Mouse (Mus musculus) naive thymus-derived CD4-positive, alpha-beta T cell, adult 5 months (primary cell): ENCODE measurements around the gene Bola1. TPM values are rescaled to one million over a fixed set of nuclear protein-coding genes. Genes with fewer than 3 reads are reported as not detected.

Experiments used
- polyA plus RNA-seq: library from polyadenylated mRNA; unstranded; fragments of 100-300 nt; shearing (Covaris generic); gene quantifications from one replicate; pipeline ENCODE4 v1.2.1, GENCODE M21; 2017

Bola1 gene
- 16.8 TPM for polyA plus RNA-seq

DNA sequence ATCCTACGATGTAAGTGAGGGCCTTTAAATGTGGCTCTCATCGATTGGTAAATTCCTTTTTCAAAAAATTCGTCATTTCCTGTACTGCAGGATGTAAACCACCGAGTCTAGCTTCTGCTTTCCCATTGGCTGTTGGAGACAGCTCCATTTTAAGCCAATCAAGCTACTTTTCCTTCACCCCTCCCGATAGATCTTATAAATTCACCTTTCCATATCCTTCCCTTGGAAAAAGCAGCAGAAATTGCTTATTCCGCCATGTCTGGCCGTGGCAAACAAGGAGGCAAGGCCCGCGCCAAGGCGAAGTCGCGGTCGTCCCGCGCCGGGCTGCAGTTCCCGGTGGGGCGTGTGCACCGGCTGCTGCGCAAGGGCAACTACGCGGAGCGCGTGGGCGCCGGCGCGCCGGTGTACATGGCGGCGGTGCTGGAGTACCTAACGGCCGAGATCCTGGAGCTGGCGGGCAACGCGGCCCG is at the start of gene Bola1, which contains the start of gene Hist2h2ab:
Gene Bola1, minus strand, starts transcription at position 49 of the 470 bp plus-strand sequence.
Gene Hist2h2ab, plus strand, starts transcription at position 205 of the 470 bp plus-strand sequence.

DNA sequence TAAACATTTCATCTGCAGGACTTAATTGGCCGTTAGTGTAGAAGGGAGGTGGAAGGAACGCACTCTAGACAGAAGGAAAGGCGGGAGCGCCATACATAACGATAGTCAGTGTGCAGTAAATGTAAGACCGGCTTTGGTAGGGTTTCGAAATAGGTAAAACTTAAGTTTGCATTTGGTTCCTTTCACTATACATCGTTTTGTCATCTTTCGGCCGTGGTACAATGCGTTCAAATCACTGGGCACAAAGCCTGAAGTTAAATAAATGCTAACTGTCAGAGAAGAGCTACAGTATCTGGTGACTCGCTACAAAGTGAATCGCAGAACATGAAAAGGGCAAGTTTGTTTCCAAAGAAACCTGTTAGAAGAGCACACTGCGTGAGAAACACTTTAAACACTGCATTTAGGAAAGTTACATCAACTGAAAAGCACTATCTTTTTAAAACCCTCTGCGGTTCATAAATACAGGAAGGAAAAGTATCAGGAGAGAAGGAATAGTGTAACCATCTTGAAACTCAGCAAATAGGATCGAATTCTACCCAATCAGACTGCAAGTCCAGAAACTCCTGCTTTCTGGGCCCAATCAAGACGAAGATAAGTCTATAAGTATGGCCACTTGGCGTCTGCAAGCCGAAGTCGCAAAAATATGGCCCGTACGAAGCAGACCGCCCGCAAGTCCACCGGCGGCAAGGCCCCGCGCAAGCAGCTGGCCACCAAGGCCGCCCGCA is 48.7 kb upstream of the Bola1 start, which contains the start of gene Hist2h3b:
Gene Hist2h3b, plus strand, starts transcription at position 604 of the 725 bp plus-strand sequence.

DNA sequence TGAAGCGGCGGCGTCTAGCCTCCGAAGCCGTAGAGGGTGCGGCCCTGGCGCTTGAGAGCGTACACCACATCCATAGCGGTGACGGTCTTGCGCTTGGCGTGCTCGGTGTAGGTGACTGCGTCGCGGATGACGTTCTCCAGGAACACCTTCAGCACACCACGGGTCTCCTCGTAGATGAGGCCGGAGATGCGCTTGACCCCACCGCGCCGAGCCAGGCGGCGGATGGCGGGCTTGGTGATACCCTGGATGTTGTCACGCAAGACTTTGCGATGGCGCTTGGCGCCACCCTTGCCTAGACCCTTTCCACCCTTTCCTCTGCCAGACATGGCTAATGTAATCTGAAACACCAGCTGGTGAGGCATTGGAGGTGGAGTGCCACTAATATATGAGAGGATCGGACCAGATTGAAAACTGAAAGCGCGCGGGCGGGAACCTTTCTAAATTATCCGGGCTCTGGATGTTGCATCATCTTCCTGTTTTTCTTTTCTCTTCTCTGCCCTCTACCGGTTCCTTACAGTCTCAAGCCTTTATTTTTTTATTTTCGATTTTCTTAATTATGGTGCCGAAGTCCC is 43.6 kb upstream of the Bola1 start, which contains the start of gene Hist2h4:
Gene Hist2h4, minus strand, starts transcription at position 333 of the 572 bp plus-strand sequence.

DNA sequence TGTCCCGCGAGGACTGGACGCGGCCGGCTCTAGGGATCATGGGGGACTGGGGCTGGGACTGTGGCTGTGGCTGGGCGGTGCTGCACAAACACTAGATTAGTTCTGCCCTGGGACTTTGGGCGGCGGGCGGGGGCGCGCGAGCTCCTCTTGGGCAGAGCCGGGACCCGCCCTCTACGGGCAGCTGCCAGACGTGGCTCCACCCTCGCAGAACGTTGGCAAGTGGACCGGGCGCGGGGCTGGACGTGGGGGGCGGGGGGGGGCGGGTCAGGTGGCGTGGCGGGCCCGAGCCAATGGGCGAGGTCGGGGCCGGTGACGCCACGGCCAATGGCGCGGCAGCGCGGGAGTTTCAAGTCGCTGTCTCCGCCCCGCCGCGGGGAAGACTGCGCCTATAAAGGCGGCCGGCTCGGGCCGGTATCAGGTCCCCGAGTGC is 26.9 kb upstream of the Bola1 start, which contains the start of gene Hist2h3c1:
Gene Hist2h3c1, plus strand, starts transcription at position 259 of the 430 bp plus-strand sequence.

DNA sequence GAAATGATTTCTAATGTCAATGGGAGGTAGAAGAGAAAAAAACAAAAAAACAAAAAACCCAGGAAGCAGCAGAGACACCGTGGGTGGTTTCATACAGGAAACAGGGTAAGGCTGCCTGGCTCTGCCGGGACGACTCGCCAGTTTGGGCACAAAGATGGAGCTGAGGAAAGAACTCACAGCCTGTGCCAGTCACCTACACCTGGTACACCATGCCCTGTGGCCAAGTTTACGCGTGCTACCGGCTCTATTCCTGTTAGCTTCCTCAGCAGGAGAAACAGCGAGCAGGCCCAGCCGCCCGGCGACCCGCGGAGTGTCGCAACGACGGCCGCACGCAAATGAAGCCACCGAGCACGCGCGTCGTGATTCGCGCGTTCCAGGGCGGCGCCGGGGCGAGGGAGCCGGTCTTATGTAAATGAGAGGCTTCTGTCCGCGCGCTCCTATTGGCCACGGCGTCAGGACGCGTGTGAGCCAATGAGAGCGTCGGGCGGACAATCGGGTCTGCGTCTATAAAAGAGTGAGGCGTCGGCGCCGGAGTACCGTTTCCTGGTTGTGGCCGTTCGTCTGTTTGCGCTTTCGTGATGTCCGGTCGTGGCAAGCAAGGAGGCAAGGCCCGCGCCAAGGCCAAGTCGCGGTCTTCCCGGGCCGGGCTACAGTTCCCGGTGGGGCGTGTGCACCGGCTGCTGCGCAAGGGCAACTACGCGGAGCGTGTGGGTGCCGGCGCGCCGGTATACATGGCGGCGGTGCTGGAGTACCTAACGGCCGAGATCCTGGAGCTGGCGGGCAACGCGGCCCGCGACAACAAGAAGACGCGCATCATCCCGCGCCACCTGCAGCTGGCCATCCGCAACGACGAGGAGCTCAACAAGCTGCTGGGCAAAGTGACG is 25.7 kb upstream of the Bola1 start, which contains the start of gene Hist2h2aa1:
Gene Hist2h2aa1, plus strand, starts transcription at position 495 of the 884 bp plus-strand sequence.

DNA sequence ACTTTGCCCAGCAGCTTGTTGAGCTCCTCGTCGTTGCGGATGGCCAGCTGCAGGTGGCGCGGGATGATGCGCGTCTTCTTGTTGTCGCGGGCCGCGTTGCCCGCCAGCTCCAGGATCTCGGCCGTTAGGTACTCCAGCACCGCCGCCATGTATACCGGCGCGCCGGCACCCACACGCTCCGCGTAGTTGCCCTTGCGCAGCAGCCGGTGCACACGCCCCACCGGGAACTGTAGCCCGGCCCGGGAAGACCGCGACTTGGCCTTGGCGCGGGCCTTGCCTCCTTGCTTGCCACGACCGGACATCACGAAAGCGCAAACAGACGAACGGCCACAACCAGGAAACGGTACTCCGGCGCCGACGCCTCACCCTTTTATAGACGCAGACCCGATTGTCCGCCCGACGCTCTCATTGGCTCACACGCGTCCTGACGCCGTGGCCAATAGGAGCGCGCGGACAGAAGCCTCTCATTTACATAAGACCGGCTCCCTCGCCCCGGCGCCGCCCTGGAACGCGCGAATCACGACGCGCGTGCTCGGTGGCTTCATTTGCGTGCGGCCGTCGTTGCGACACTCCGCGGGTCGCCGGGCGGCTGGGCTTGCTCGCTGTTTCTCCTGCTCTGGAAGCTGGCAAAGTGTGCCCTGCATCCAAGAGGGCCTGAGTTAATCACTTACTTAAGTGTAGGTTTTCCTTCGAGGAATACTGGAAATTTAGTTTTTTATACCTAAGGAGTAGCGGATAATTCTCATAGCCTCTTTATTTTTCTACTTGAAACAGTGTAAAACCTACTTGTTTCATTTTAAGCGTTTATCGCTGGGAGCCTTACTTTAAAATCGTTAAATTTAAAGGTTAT is 20.7 kb upstream of the Bola1 start, which contains the start of gene Hist2h2aa2:
Gene Hist2h2aa2, minus strand, starts transcription at position 328 of the 850 bp plus-strand sequence.

DNA sequence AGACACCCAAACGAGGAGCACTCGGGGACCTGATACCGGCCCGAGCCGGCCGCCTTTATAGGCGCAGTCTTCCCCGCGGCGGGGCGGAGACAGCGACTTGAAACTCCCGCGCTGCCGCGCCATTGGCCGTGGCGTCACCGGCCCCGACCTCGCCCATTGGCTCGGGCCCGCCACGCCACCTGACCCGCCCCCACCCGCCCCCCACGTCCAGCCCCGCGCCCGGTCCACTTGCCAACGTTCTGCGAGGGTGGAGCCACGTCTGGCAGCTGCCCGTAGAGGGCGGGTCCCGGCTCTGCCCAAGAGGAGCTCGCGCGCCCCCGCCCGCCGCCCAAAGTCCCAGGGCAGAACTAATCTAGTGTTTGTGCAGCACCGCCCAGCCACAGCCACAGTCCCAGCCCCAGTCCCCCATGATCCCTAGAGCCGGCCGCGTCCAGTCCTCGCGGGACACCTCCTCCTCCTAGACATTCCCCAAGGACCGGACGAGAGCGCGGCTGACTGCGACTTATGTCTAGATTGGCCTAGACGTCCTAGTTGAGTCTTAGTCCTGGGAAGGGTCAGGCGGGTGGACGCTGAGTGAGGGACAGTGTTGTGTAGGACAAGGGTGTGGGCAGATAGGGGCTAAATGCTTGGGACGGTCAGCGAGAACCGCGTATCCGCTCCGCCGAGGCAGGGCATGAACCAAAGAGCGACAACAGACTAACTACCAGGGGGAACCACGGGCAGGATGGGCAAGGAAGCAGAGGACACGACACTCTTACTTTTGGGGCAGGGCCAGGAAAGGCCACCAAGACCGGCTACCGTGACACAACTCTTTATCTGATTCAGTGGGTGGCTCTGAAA is 19.7 kb upstream of the Bola1 start, which contains the start of gene Hist2h3c2:
Gene Hist2h3c2, minus strand, starts transcription at position 174 of the 840 bp plus-strand sequence.

DNA sequence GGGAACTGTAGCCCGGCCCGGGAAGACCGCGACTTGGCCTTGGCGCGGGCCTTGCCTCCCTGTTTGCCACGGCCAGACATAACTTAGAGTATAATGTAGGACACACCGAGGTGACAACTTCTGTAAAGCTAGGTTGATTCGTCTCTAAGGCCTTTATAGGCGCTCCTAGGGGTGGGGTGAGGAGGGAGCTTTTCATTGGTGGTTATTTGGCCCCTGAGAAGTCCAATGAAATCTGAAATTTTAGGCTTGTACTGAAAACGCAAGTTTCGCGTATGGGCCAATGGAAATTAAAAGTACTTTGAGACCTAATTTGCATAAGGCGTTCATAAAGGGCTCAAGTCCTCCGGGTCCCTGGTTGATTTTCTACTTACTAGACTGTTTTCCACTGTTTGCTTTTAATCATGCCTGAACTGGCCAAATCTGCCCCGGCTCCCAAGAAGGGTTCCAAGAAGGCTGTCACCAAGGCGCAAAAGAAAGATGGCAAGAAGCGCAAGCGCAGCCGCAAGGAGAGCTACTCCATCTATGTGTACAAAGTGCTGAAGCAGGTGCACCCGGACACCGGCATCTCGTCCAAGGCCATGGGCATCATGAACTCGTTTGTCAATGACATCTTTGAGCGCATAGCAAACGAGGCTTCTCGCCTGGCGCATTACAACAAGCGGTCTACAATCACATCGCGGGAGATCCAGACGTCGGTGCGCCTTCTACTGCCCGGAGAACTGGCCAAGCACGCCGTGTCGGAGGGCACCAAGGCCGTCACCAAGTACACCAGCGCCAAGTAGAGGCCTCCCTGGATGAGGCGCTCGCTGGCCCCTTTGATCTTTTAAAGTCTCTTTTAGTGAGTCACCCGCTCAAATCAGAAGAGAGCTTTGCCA is 1.5 kb upstream of the Bola1 start, which contains the start of the genes Hist2h2ac and Hist2h2be:
Gene Hist2h2ac, minus strand, starts transcription at position 116 of the 875 bp plus-strand sequence.
Gene Hist2h2be, plus strand, starts transcription at position 355 of the 875 bp plus-strand sequence.

DNA sequence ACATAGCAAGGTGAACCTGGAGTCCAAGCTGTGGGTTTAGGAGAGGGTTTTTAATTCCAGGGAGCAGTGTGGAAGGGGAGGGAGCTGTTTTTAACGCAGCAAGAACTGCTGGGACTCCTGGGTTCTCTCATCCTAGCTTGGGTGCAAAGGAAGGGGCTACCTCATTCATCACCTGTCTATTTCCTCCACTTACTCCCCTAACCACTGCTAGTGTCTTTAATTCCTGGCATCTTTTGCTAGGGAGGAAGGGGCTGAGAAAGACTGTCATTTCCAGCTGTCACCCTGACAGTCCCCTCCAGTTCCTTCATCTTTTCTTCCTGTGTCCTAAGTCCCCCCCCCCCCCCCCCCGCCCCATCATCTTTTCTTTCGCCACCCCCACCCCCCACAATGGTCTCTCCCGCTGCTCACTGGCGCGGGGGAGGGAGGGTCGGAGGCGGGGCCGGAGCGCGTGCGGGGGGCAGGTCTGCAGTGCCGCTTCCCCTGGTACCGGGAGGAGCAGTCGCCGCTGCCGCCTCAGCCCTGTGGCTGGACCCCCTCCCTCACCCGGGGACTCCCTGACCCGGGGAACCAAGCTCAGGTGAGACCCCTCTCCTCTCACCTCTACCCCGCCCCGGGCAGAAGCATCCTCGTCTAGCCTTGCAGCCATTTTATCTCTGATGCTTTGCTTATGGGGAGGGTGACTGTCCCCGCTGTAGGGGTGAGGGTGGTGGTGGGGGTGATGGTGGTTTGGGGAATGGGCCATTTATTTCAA is 38.6 kb downstream of the Bola1 start, which contains the start of gene Sv2a:
Gene Sv2a, plus strand, starts transcription at position 425 of the 751 bp plus-strand sequence.

DNA sequence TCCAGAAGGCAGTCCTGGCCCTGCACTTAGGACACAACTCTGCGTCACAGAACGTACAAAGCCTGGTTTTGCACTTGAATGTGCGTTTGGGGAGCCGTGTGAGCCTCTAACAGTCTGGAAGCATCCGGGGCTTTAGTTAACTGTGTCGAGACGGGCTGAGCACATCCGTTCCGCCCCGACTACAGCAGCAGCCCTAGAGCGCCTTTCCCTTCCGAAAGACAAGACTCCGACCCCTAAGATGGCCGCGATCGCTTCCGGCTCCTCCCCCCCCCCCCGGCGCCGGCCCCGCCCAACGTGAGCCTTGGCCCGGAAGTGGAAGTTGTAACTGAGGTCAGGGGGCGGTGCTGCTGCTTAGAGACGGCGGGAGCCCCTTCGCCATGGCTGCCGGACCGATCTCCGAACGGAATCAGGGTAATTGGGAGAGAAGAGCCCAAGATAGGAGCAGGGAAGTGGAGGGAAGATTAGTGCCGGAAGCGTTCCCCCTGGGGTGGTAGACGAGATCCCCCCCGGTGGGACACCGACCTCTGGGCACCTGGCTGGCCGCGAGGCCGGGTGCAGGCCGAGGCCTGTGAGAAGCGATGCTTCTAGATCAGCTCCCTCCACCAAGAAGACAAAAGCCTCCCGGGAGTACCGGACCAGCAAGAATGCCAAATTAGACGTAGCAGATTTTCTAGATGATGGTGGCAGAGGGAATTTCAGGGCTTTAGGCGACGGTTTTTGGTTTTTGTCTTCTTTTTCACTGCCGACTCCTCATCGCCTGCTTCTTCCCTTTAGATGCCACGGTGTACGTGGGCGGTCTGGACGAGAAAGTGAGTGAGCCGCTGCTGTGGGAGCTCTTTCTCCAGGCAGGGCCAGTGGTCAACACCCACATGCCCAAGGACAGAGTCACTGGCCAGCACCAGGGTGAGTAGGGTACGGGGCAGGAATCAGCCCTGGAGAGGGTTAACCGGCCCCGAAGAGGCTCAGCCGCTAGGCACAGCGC is 47.0 kb downstream of the Bola1 start, which contains the start of gene Sf3b4:
Gene Sf3b4, plus strand, starts transcription at position 136 of the 982 bp plus-strand sequence.

DNA sequence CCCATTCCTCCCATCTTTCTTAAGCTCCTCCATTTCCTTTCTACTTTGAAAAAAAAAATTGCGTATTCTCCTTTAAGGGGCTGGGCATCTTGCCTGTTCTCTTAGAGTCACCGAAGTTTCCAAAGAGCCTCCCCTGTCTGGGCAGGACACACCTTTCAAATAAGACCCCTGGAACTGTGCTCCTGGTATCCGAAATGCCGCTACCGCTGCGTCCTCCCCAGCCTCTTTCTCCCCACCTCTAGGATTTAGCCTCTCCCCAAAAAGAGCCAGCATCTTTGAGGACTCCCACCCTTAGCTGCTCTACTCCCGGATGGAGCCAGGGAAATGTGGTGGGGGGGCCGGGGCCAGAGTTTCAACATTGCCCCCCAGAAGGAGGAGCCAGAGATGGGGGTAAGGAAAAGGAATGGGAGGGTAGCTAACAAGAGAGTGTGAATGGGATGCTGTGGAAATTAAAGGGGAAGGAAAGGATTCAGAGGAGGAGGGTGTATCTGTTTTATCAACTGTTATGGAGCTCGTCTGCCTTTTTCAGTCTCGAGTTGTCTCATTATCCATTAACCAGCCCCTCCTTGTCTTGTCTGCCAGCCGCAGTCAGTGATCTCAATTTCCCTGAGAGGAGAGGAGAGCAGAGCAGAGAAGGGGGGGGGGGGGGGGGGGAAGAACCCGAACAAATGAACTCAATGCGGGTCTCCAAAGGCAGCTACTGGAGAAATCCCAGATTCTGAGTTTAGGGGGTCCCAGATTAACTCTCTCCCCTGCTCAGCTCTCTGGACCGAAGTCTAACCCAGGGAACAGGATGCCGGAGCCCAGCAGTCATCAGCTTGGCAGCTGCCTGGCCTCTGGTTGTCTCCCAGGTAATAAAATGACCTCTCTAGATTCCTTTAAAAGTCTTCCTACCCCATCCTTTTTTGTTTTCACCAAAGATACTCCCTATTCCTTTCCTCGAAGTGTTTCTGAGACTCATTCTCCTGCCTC is 57.4 kb downstream of the Bola1 start, which contains the start of gene Mtmr11:
Gene Mtmr11, plus strand, starts transcription at position 136 of the 972 bp plus-strand sequence.

